In the genomic region with DNA sequence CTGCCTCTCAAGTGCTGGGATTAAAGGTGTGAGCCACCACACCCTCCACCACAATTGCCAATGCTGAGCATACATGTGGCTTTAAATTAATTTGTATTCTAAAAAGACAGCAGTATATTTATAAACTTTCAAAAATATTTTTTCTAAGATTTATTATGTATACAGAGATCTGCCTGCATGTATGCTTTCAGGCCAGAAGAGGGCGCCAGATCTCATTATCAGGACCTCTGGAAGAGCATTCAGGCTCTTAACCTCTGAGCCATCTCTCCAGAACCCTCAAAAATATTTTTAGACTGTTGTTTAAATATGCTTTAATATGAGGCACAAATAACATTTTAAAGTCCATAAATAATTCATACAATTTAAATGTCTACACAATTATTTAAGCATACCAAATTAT, we compare ENCODE assay signal across 12 mouse cellular contexts. TPM values are rescaled to one million over a fixed set of nuclear protein-coding genes. Genes with fewer than 3 reads are reported as not detected.
DNase-seq lines count a peak whose midpoint lies in the region; ATAC-seq and TF ChIP-seq lines count a peak whose summit lies in the region.
"Had no signal": no experiment of that assay in that cellular context is flagged by ENCODE, and none has a peak within 500 bp of the region (broad histone marks: within the 10 kb centered on the region; RNA-seq: fewer than 3 reads in every experiment).

No protein-coding gene starts in this region.

- no peak overlapping the region for H3K27ac ChIP-seq in forebrain, postnatal 0 days (ENCODE audit: low read depth, low read length)
- no peak overlapping the region for H3K27ac ChIP-seq in forebrain, embryonic 15.5 days (replicated peaks)
- no peak overlapping the region for H3K27ac ChIP-seq in liver, postnatal 0 days (ENCODE audit: low read depth)
- H3K27ac ChIP-seq: hindbrain, embryonic 15.5 days had no signal

- no peak for ATAC-seq in forebrain, postnatal 0 days
- ATAC-seq in forebrain, embryonic 15.5 days (replicated peaks): no peak
- ATAC-seq in liver, postnatal 0 days: no peak
- ATAC-seq in granulocyte monocyte progenitor cell, adult 5-6 weeks (replicated peaks; ENCODE audit: poor library complexity, severe bottlenecking): no peak

- WGBS in forebrain, postnatal 0 days: 4% methylated on average over 1 of the region's 1 CpGs
- WGBS in forebrain, embryonic 15.5 days: 3% methylated on average over 1 of the region's 1 CpGs
- 6% methylated on average over 1 of the region's 1 CpGs for WGBS in liver, postnatal 0 days (ENCODE audit: insufficient replicate concordance)

- no peak for TF ChIP-seq EP300 in liver, postnatal 0 days (IDR thresholded peaks at IDR 0.05; ENCODE audit: low read depth)

- H3K4me3 ChIP-seq in forebrain, postnatal 0 days (ENCODE audit: low read depth, low read length): no peak overlapping the region
- H3K4me3 ChIP-seq in forebrain, embryonic 15.5 days: no peak overlapping the region
- H3K4me3 ChIP-seq in liver, postnatal 0 days (ENCODE audit: low read depth, low read length): no peak overlapping the region
- H3K4me3 ChIP-seq: erythroblast, embryonic 14.5 days; hindbrain, embryonic 15.5 days had no signal

- peak; percentile 12 for DNase-seq in forebrain, postnatal 0 days
- no peak for DNase-seq in liver, postnatal 0 days
- DNase-seq in liver: no peak
- peak; percentile 26 for DNase-seq in R1 (ENCODE audit: low read depth, low spot score)
- DNase-seq in lung, postnatal 10 days: peak; percentile 4
- no peak for DNase-seq in frontal cortex, postnatal 36 days (ENCODE audit: low spot score in 2 of 2)
- DNase-seq: thymus, postnatal 25 days had no signal

- TF ChIP-seq CTCF in forebrain, postnatal 0 days (IDR thresholded peaks at IDR 0.05; ENCODE audit: low read depth): peak; percentile 40
- TF ChIP-seq CTCF in liver, postnatal 0 days (IDR thresholded peaks at IDR 0.05; ENCODE audit: low read depth): peak; percentile 49

- H3K27me3 ChIP-seq in forebrain, postnatal 0 days (ENCODE audit: insufficient read depth, low read length): no peaks in the 10 kb centered on the region
- no peaks in the 10 kb centered on the region for H3K27me3 ChIP-seq in forebrain, embryonic 15.5 days
- no peaks in the 10 kb centered on the region for H3K27me3 ChIP-seq in liver, postnatal 0 days (ENCODE audit: insufficient read depth, low read length)
- H3K27me3 ChIP-seq: hindbrain, embryonic 15.5 days had no signal

- H3K4me1 ChIP-seq in forebrain, postnatal 0 days (ENCODE audit: insufficient read depth): no peaks in the 10 kb centered on the region
- no peaks in the 10 kb centered on the region for H3K4me1 ChIP-seq in forebrain, embryonic 15.5 days
- H3K4me1 ChIP-seq in liver, postnatal 0 days (ENCODE audit: insufficient read depth): no peaks in the 10 kb centered on the region
- H3K4me1 ChIP-seq: hindbrain, embryonic 15.5 days had no signal

- H3K4me2 ChIP-seq in forebrain, postnatal 0 days (ENCODE audit: low read depth): no peak overlapping the region
- no peak overlapping the region for H3K4me2 ChIP-seq in forebrain, embryonic 15.5 days (replicated peaks)
- no peak overlapping the region for H3K4me2 ChIP-seq in liver, postnatal 0 days (ENCODE audit: low read depth, low read length)
- H3K4me2 ChIP-seq: hindbrain, embryonic 15.5 days had no signal

- no peaks in the 10 kb centered on the region for H3K36me3 ChIP-seq in forebrain, postnatal 0 days (ENCODE audit: insufficient read depth)
- no peaks in the 10 kb centered on the region for H3K36me3 ChIP-seq in forebrain, embryonic 15.5 days
- no peaks in the 10 kb centered on the region for H3K36me3 ChIP-seq in liver, postnatal 0 days (replicated peaks; ENCODE audit: insufficient read depth, low read length)
- H3K36me3 ChIP-seq: hindbrain, embryonic 15.5 days had no signal

- no peaks in the 10 kb centered on the region for H3K9me3 ChIP-seq in forebrain, postnatal 0 days (ENCODE audit: low read length)
- H3K9me3 ChIP-seq in forebrain, embryonic 15.5 days: no peaks in the 10 kb centered on the region
- H3K9me3 ChIP-seq in liver, postnatal 0 days (ENCODE audit: low read length): no peaks in the 10 kb centered on the region
- H3K9me3 ChIP-seq: hindbrain, embryonic 15.5 days had no signal

- no peak overlapping the region for H3K9ac ChIP-seq in forebrain, postnatal 0 days
- no peak overlapping the region for H3K9ac ChIP-seq in forebrain, embryonic 15.5 days (replicated peaks)
- H3K9ac ChIP-seq in liver, postnatal 0 days (replicated peaks): no peak overlapping the region
- H3K9ac ChIP-seq: hindbrain, embryonic 15.5 days had no signal

RNA-seq across cellular contexts. Expression of gene Rhox10, which starts 4.7 kb away (rescaled TPM):
- total RNA-seq in forebrain, postnatal 0 days (2014; rRNA removed): not detected in 2 replicates
- polyA plus RNA-seq in forebrain, postnatal 0 days (2015; fragmentation: Nextera tagmentation; extraction: Ambion mirVana): not detected in 2 replicates
- not detected in 2 replicates for polyA plus RNA-seq in forebrain, embryonic 15.5 days (2015; fragmentation: Nextera tagmentation; extraction: Ambion mirVana)
- polyA plus RNA-seq in liver, postnatal 0 days (2015; fragmentation: Nextera tagmentation; extraction: Ambion mirVana): not detected in 2 replicates
- not detected in 2 replicates for total RNA-seq in granulocyte monocyte progenitor cell, adult 5-6 weeks (2014; fragmentation: Nextera tagmentation)
- not detected in 2 replicates for total RNA-seq in granulocyte monocyte progenitor cell, adult 5-6 weeks (2017)
- polyA plus RNA-seq: erythroblast, embryonic 14.5 days; hindbrain, embryonic 15.5 days; limb, embryonic 14.5 days had no signal

RNA-seq across cellular contexts. Expression of gene Btg1-ps2, which starts 18.6 kb away (rescaled TPM):
- total RNA-seq in forebrain, postnatal 0 days (2014; rRNA removed): not detected in 2 replicates
- polyA plus RNA-seq in forebrain, postnatal 0 days (2015; fragmentation: Nextera tagmentation; extraction: Ambion mirVana): not detected in 2 replicates
- polyA plus RNA-seq in forebrain, embryonic 15.5 days (2015; fragmentation: Nextera tagmentation; extraction: Ambion mirVana): not detected in 2 replicates
- not detected in 2 replicates for polyA plus RNA-seq in liver, postnatal 0 days (2015; fragmentation: Nextera tagmentation; extraction: Ambion mirVana)
- not detected in 2 replicates for total RNA-seq in granulocyte monocyte progenitor cell, adult 5-6 weeks (2014; fragmentation: Nextera tagmentation)
- total RNA-seq in granulocyte monocyte progenitor cell, adult 5-6 weeks (2017): not detected in 2 replicates
- polyA plus RNA-seq: erythroblast, embryonic 14.5 days; hindbrain, embryonic 15.5 days; limb, embryonic 14.5 days had no signal

RNA-seq across cellular contexts. Expression of gene Rhox11, which starts 23.4 kb away (rescaled TPM):
- total RNA-seq in forebrain, postnatal 0 days (2014; rRNA removed): not detected in 2 replicates
- not detected in 2 replicates for polyA plus RNA-seq in forebrain, postnatal 0 days (2015; fragmentation: Nextera tagmentation; extraction: Ambion mirVana)
- polyA plus RNA-seq in forebrain, embryonic 15.5 days (2015; fragmentation: Nextera tagmentation; extraction: Ambion mirVana): not detected in 2 replicates
- not detected in 2 replicates for polyA plus RNA-seq in liver, postnatal 0 days (2015; fragmentation: Nextera tagmentation; extraction: Ambion mirVana)
- total RNA-seq in granulocyte monocyte progenitor cell, adult 5-6 weeks (2014; fragmentation: Nextera tagmentation): not detected in 2 replicates
- not detected in 2 replicates for total RNA-seq in granulocyte monocyte progenitor cell, adult 5-6 weeks (2017)
- polyA plus RNA-seq: erythroblast, embryonic 14.5 days; hindbrain, embryonic 15.5 days; limb, embryonic 14.5 days had no signal

RNA-seq across cellular contexts. Expression of gene Btg1-ps1, which starts 42.9 kb away (rescaled TPM):
- total RNA-seq in forebrain, postnatal 0 days (2014; rRNA removed): not detected in 2 replicates
- not detected in 2 replicates for polyA plus RNA-seq in forebrain, postnatal 0 days (2015; fragmentation: Nextera tagmentation; extraction: Ambion mirVana)
- not detected in 2 replicates for polyA plus RNA-seq in forebrain, embryonic 15.5 days (2015; fragmentation: Nextera tagmentation; extraction: Ambion mirVana)
- polyA plus RNA-seq in liver, postnatal 0 days (2015; fragmentation: Nextera tagmentation; extraction: Ambion mirVana): not detected in 2 replicates
- not detected in 2 replicates for total RNA-seq in granulocyte monocyte progenitor cell, adult 5-6 weeks (2014; fragmentation: Nextera tagmentation)
- not detected in 2 replicates for total RNA-seq in granulocyte monocyte progenitor cell, adult 5-6 weeks (2017)
- polyA plus RNA-seq: erythroblast, embryonic 14.5 days; hindbrain, embryonic 15.5 days; limb, embryonic 14.5 days had no signal

RNA-seq across cellular contexts. Expression of gene Rhox12, which starts 49.2 kb away (rescaled TPM):
- total RNA-seq in forebrain, postnatal 0 days (2014; rRNA removed): not detected in 2 replicates
- polyA plus RNA-seq in forebrain, postnatal 0 days (2015; fragmentation: Nextera tagmentation; extraction: Ambion mirVana): not detected in 2 replicates
- not detected in 2 replicates for polyA plus RNA-seq in forebrain, embryonic 15.5 days (2015; fragmentation: Nextera tagmentation; extraction: Ambion mirVana)
- polyA plus RNA-seq in liver, postnatal 0 days (2015; fragmentation: Nextera tagmentation; extraction: Ambion mirVana): not detected in 2 replicates
- not detected in 2 replicates for total RNA-seq in granulocyte monocyte progenitor cell, adult 5-6 weeks (2014; fragmentation: Nextera tagmentation)
- total RNA-seq in granulocyte monocyte progenitor cell, adult 5-6 weeks (2017): not detected in 2 replicates
- polyA plus RNA-seq: erythroblast, embryonic 14.5 days; hindbrain, embryonic 15.5 days; limb, embryonic 14.5 days had no signal

Comparison
In these comparisons a context has a peak if more than half of its experiments do, and no peak if none do; other contexts are left out.
1. DNase-seq: peak in forebrain, postnatal 0 days (single experiment), R1 (single experiment) and lung, postnatal 10 days (single experiment); none in liver, postnatal 0 days (single experiment), liver (single experiment) and frontal cortex, postnatal 36 days (0 of 2).